Mouse (Mus musculus) stomach, postnatal 0 days (tissue): ENCODE measurements around the gene Nwd2. TPM values are rescaled to one million over a fixed set of nuclear protein-coding genes. Genes with fewer than 3 reads are reported as not detected.

Experiments
- ATAC-seq: fragments of 200-750 bp; cut with Nextera tagmentation; 2 replicates; pipeline ENCODE4 v1.8.0; 2017; ENCODE audit not compliant: low FRiP score, low TSS enrichment
- DNase-seq: peaks from one replicate; pipeline ENCODE4 v3.0.0-alpha.2; 2016; ENCODE audit warnings: low spot score
- H3K27ac ChIP-seq: fragments of 300-500 bp; sonication (generic); replicated peaks from 2 replicates; pipeline ENCODE4 v1.5.1; 2014; ENCODE audit warnings: mild to moderate bottlenecking, control low read depth
- H3K27me3 ChIP-seq: fragments of 300-500 bp; sonication (generic); 2 replicates; pipeline ENCODE4 v1.6.1; 2014; ENCODE audit warnings: low read length; ENCODE audit not compliant: control insufficient read depth, insufficient read depth
- H3K36me3 ChIP-seq: fragments of 300-500 bp; sonication (generic); 2 replicates; pipeline ENCODE4 v1.6.1; 2014; ENCODE audit warnings: low read length, mixed read lengths; ENCODE audit not compliant: control insufficient read depth, insufficient read depth
- H3K4me1 ChIP-seq: fragments of 300-500 bp; sonication (generic); replicated peaks from 2 replicates; pipeline ENCODE4 v1.6.1; 2014; ENCODE audit warnings: antibody characterized with exemption; ENCODE audit not compliant: control insufficient read depth, insufficient read depth
- H3K4me2 ChIP-seq: fragments of 300-500 bp; sonication (generic); replicated peaks from 2 replicates; pipeline ENCODE4 v1.6.1; 2014; ENCODE audit warnings: low read depth, mild to moderate bottlenecking, control low read depth, moderate library complexity
- H3K4me3 ChIP-seq: fragments of 300-500 bp; sonication (generic); 2 replicates; pipeline ENCODE4 v1.5.1; 2014; ENCODE audit warnings: low read depth, low read length, control low read depth
- H3K9ac ChIP-seq: fragments of 300-500 bp; sonication (generic); 2 replicates; pipeline ENCODE4 v1.6.1; 2014; ENCODE audit warnings: mild to moderate bottlenecking, low read length, control low read depth, mixed read lengths
- H3K9me3 ChIP-seq: fragments of 300-500 bp; sonication (generic); 2 replicates; pipeline ENCODE4 v1.6.1; 2016; ENCODE audit warnings: low read length; ENCODE audit not compliant: control insufficient read depth
- CTCF ChIP-seq: IDR thresholded peaks from 2 replicates; pipeline ENCODE4 v1.5.1; 2016; ENCODE audit warnings: antibody characterized with exemption, low read depth, mild to moderate bottlenecking, moderate library complexity
- EP300 ChIP-seq: optimal IDR thresholded peaks from 2 replicates; pipeline ENCODE3; 2016; ENCODE audit warnings: antibody characterized with exemption
- WGBS: fragments of 180-500 bp; shearing (Covaris S2); extraction: QIAGEN DNeasy Blood & Tissue Kit; methylation state at CpG from one replicate; pipeline ENCODE4 v1.1.7; 2014; 5-methylcytosine and 5-hydroxymethylcytosine counted together
- polyA plus RNA-seq: library from polyadenylated mRNA; unstranded; fragments of >200 nt; fragmentation: Nextera tagmentation; extraction: Ambion mirVana; gene quantifications from 2 replicates; pipeline ENCODE4 v1.2.1, GENCODE M21; 2015

Nwd2 gene
- polyA plus RNA-seq, 1 experiment from 2014 or later: 0.61 TPM

- WGBS: 4% methylated on average over 42 of the region's 42 CpGs
- DNase-seq: peak; percentile 89
- ATAC-seq: peak; percentile 95
Observed at GRCm38 (mm10) chr5:63811819-63812508, 163.1 kb downstream of the Nwd2 start, which contains the start of gene 0610040J01Rik. 0610040J01Rik (plus strand) TSS chr5:63812363.

GRCm38 (mm10) chr5:63812509-63812865, 163.6 kb downstream of the Nwd2 start:
- WGBS: under 1% methylated on average over 26 of the region's 26 CpGs
- H3K27ac ChIP-seq: peak overlapping the region; percentile 82
- H3K9ac ChIP-seq: peak overlapping the region; percentile 63
- H3K4me2 ChIP-seq: peak overlapping the region; percentile 89
- H3K27me3 ChIP-seq: no peaks in the 10 kb centered on the region
- ATAC-seq: no peak
- peak overlapping the region; percentile 52 for H3K4me3 ChIP-seq
- DNase-seq: no peak
- H3K9me3 ChIP-seq: no peaks in the 10 kb centered on the region
- H3K36me3 ChIP-seq: no peaks in the 10 kb centered on the region
- no peak for TF ChIP-seq EP300
- no peaks in the 10 kb centered on the region for H3K4me1 ChIP-seq

More at GRCm38 (mm10) chr5:63811819-63812508, 163.1 kb downstream of the Nwd2 start, which contains the start of gene 0610040J01Rik:
- peak within 1 kb of the TSS; percentile 63 for H3K9ac ChIP-seq
- no peaks in the 10 kb centered on the region for H3K27me3 ChIP-seq
- peak within 1 kb of the TSS; percentile 89 for H3K4me2 ChIP-seq
- TF ChIP-seq CTCF (peak; percentile 89), EP300 (no peak)
- H3K9me3 ChIP-seq: no peaks in the 10 kb centered on the region
- no peaks in the 10 kb centered on the region for H3K4me1 ChIP-seq
- peak within 1 kb of the TSS; percentile 52 for H3K4me3 ChIP-seq
- peak within 1 kb of the TSS; percentile 82 for H3K27ac ChIP-seq
- H3K36me3 ChIP-seq: no peaks in the 10 kb centered on the region

DNA sequence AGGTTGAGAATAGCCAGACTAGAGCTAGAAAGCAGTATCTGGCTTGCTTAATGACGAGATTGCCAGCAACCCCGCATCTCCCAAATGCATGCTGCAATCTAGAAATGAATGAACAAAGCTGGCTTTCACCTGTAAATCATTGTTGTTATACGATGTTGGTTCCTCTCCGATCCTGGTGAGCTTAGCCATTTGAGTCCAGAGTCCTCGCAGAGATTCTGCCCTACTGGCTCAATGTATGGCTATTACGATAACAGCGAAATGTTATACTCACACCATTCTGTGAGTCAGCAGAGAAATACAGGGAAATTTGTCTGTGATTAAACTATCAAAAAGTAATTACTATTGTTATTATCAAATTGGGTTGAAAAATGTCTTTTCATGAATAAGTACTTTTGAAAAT, 167.7 kb downstream of the Nwd2 start:
- Histone ChIP-seq H3K27ac (no peak overlapping the region), H3K36me3 (no peaks in the 10 kb centered on the region), H3K9me3 (no peaks in the 10 kb centered on the region), H3K4me2 (no peak overlapping the region), H3K27me3 (no peaks in the 10 kb centered on the region), H3K4me3 (no peak overlapping the region), H3K9ac (no peak overlapping the region), H3K4me1 (no peaks in the 10 kb centered on the region)
- no peak for DNase-seq
- WGBS: 73% methylated on average over 7 of the region's 7 CpGs
- TF ChIP-seq EP300 (no peak), CTCF (no peak)
- ATAC-seq: no peak

DNA sequence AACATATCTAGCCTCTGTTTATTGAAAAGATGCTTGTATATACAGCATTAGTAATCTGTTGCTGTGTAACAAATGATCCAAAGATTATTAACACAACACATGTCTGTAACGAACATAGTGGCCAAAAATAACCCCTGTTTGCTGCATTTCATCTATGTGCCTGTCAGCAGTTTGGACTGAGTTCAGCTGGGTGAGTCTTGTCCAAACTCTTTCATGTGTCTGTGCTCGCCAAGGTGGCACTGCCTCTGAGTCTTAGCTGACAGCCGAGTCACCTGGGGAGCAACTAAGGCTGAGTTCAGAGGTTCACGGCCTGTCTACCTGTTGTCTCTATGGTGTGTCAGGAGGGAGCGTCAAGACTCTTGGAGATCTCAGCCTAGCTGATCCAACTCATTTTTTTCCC, 168.4 kb downstream of the Nwd2 start:
- DNase-seq (no peak), ATAC-seq (no peak)
- Histone ChIP-seq H3K27me3 (no peaks in the 10 kb centered on the region), H3K4me2 (no peak overlapping the region), H3K9ac (no peak overlapping the region), H3K9me3 (no peaks in the 10 kb centered on the region), H3K27ac (no peak overlapping the region), H3K4me3 (no peak overlapping the region), H3K4me1 (no peaks in the 10 kb centered on the region), H3K36me3 (no peaks in the 10 kb centered on the region)
- WGBS: 41% methylated on average over 5 of the region's 5 CpGs
- TF ChIP-seq CTCF: no peak
- TF ChIP-seq EP300: no peak

GRCm38 (mm10) chr5:63818975-63819374, 170.1 kb downstream of the Nwd2 start:
- Histone ChIP-seq H3K4me3 (no peak overlapping the region), H3K27ac (no peak overlapping the region), H3K4me2 (no peak overlapping the region), H3K4me1 (no peaks in the 10 kb centered on the region), H3K36me3 (no peaks in the 10 kb centered on the region), H3K9ac (no peak overlapping the region), H3K27me3 (no peaks in the 10 kb centered on the region), H3K9me3 (no peaks in the 10 kb centered on the region)
- WGBS: 26% methylated on average over 4 of the region's 4 CpGs
- ATAC-seq (no peak), DNase-seq (no peak)
- no peak for TF ChIP-seq CTCF
- TF ChIP-seq EP300: no peak

DNA sequence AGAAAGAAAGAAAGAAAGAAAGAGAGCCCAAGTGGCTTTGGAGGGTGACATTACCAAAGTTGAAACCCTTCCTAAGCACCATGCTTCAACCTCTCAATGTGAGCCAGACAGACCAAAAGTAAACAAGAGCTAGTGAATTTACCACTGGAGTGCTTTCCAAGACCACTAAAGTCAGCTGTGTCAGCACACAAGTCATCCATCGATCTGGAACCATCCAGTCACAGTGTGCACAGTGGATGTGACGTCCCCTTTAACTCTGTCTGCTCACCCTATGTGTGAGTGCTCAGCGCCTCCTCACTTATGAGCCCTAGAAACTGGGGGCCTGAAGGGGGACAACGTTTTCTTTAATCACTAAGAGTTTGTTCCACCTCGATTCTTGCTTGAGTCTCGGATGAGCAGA, 170.6 kb downstream of the Nwd2 start:
- 59% methylated on average over 6 of the region's 6 CpGs for WGBS
- no peaks in the 10 kb centered on the region for H3K4me1 ChIP-seq
- no peaks in the 10 kb centered on the region for H3K9me3 ChIP-seq
- ATAC-seq (no peak), DNase-seq (no peak)
- H3K4me2 ChIP-seq: no peak overlapping the region
- 0 out of 2 replicates have a peak overlapping the region, but pooled peaks have one; percentile 13 for H3K27ac ChIP-seq
- H3K9ac ChIP-seq: no peak overlapping the region
- H3K27me3 ChIP-seq: no peaks in the 10 kb centered on the region
- no peak overlapping the region for H3K4me3 ChIP-seq
- TF ChIP-seq CTCF (no peak), EP300 (no peak)
- H3K36me3 ChIP-seq: no peaks in the 10 kb centered on the region
